Mouse (Mus musculus): ENCODE results near the gene Srrd.

Srrd gene

GRCm38 (mm10) chr5:112317328-112317727, 25.5 kb downstream of the Srrd start:
- DNase-seq: peak; percentile 32 to 60

- DNase-seq: no peak
Observed at GRCm38 (mm10) chr5:112316468-112316867, 26.4 kb downstream of the Srrd start.

- DNase-seq: no peak
Observed at GRCm38 (mm10) chr5:112313222-112313885, 29.5 kb downstream of the Srrd start.

- DNase-seq: no peak
Observed at GRCm38 (mm10) chr5:112305842-112306241, 37.0 kb downstream of the Srrd start.

GRCm38 (mm10) chr5:112302310-112302709, 40.5 kb downstream of the Srrd start:
- DNase-seq: peak in 1 of 2 experiments; percentile 58

- DNase-seq: no peak
Observed at GRCm38 (mm10) chr5:112301694-112302093, 41.1 kb downstream of the Srrd start.

- no peak for DNase-seq
Observed at GRCm38 (mm10) chr5:112300721-112301308, 42.0 kb downstream of the Srrd start.

- no peak for DNase-seq
Observed at GRCm38 (mm10) chr5:112300112-112300511, 42.7 kb downstream of the Srrd start.

GRCm38 (mm10) chr5:112299399-112299798, 43.4 kb downstream of the Srrd start:
- no peak for DNase-seq

GRCm38 (mm10) chr5:112298226-112298988, 44.4 kb downstream of the Srrd start:
- DNase-seq: peak in 1 of 2 experiments; percentile 62

GRCm38 (mm10) chr5:112297257-112297656, 45.6 kb downstream of the Srrd start:
- DNase-seq: no peak

GRCm38 (mm10) chr5:112296404-112297181, 46.2 kb downstream of the Srrd start:
- DNase-seq: no peak

- no peak for DNase-seq
Observed at GRCm38 (mm10) chr5:112295564-112295963, 47.3 kb downstream of the Srrd start.

- DNase-seq: no peak
Observed at GRCm38 (mm10) chr5:112295162-112295561, 47.7 kb downstream of the Srrd start.

- DNase-seq: no peak
Observed at GRCm38 (mm10) chr5:112294696-112295095, 48.1 kb downstream of the Srrd start.

GRCm38 (mm10) chr5:112293800-112294199, 49.0 kb downstream of the Srrd start:
- DNase-seq: no peak

- DNase-seq: no peak
Observed at GRCm38 (mm10) chr5:112292343-112292980, 50.4 kb downstream of the Srrd start.

GRCm38 (mm10) chr5:112291866-112292265, 51.0 kb downstream of the Srrd start:
- DNase-seq: no peak

GRCm38 (mm10) chr5:112290536-112290880, 52.3 kb downstream of the Srrd start:
- no peak for DNase-seq

GRCm38 (mm10) chr5:112289819-112290535, 52.9 kb downstream of the Srrd start:
- DNase-seq: no peak

- DNase-seq: peak in 1 of 2 experiments; percentile 42
Observed at GRCm38 (mm10) chr5:112289236-112289635, 53.6 kb downstream of the Srrd start.
